Mouse (Mus musculus) spleen, adult 2 months (tissue): ENCODE data around the gene Ate1.

Experiments
- CTCF ChIP-seq: fragments of 200-500 bp; IDR thresholded peaks from 2 replicates; pipeline ENCODE4 v1.5.1; 2011; ENCODE audit warnings: mild to moderate bottlenecking, inconsistent platforms; ENCODE audit not compliant: insufficient read depth, insufficient read length, insufficient replicate concordance; ENCODE audit errors: extremely low read depth
- POLR2A ChIP-seq: fragments of 200-500 bp; IDR thresholded peaks from 2 replicates; pipeline ENCODE4 v1.6.1; 2011; ENCODE audit warnings: low read depth, low read length, inconsistent platforms

DNA sequence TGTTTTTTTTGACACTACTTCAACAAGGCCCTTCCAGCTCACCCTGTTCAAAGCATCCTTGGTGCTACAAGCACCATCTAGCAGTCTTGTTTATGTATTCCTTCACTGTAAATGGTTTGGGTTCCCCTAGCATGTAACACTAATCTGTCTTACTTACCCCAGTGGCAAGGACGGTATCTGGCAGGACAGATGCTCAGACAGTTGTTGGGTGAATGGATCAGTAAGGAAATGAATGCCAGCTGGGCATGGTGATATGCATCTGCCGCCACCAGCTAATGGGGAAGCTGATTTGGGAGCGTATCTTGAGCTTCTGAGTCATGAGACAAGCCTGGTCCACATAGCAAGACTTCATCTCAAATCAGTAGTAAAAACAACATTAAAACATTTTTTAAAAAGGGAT lies 141.9 kb downstream of the Ate1 start:
- TF ChIP-seq CTCF (no peak), POLR2A (no peak)
